Comparison of ENCODE assay signal across 40 mouse cellular contexts in the genomic region with DNA sequence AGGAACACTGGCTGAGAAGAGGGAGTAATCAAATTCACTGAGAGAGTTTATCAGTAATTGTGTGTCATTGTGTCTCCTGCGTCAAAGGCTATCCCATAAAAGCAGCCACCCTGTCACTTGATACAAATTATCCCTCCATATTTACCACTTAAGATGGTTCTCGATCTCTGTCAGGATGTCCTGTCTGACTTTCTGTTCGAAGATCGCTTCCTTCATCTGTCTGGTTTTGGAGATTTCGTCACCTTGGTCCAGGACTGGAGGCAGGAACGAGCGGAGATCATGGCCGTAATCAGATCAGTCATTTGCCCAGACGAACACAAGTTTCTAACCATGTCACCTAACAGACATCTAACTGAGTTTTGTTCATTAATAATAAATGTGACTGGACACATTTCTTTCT. TPM values are rescaled to one million over a fixed set of nuclear protein-coding genes. Genes with fewer than 3 reads are reported as not detected.
"Had no signal": no experiment of that assay in that cellular context is flagged by ENCODE, and none has a peak within 500 bp of the region (broad histone marks: within the 10 kb centered on the region; RNA-seq: fewer than 3 reads in every experiment).

No protein-coding gene starts in this region.

- H3K4me3 ChIP-seq: heart, embryonic 12.5 days; heart, embryonic 13.5 days; heart, embryonic 15.5 days; hindbrain, embryonic 10.5 days; hindbrain, embryonic 12.5 days; hindbrain, embryonic 13.5 days; hindbrain, embryonic 15.5 days; intestine, embryonic 15.5 days; kidney, embryonic 15.5 days; layer of hippocampus, adult 2 months; left cerebral cortex, adult 2 months had no signal

- H3K27me3 ChIP-seq: heart, embryonic 12.5 days; heart, embryonic 13.5 days; heart, embryonic 15.5 days; hindbrain, embryonic 12.5 days; hindbrain, embryonic 13.5 days; hindbrain, embryonic 15.5 days; intestine, embryonic 15.5 days; kidney, embryonic 15.5 days had no signal

- H3K4me1 ChIP-seq: heart, embryonic 12.5 days; heart, embryonic 13.5 days; heart, embryonic 15.5 days; hindbrain, embryonic 10.5 days; hindbrain, embryonic 12.5 days; hindbrain, embryonic 13.5 days; hindbrain, embryonic 15.5 days; intestine, embryonic 15.5 days had no signal

- H3K4me2 ChIP-seq: heart, embryonic 12.5 days; heart, embryonic 13.5 days; heart, embryonic 15.5 days; hindbrain, embryonic 12.5 days; hindbrain, embryonic 13.5 days; hindbrain, embryonic 14.5 days; hindbrain, embryonic 15.5 days; intestine, embryonic 15.5 days; kidney, embryonic 15.5 days had no signal

- ATAC-seq: hindbrain, embryonic 16.5 days; hindbrain, postnatal 0 days; inflammation-experienced regulatory T-cells, adult 6 months; intestine, embryonic 15.5 days; intestine, embryonic 16.5 days; intestine, postnatal 0 days had no signal

- H3K9me3 ChIP-seq: heart, embryonic 12.5 days; heart, embryonic 13.5 days; heart, embryonic 15.5 days; hindbrain, embryonic 10.5 days; hindbrain, embryonic 12.5 days; hindbrain, embryonic 13.5 days; hindbrain, embryonic 15.5 days; intestine, embryonic 15.5 days; kidney, embryonic 15.5 days had no signal

- H3K9ac ChIP-seq: heart, embryonic 12.5 days; heart, embryonic 13.5 days; heart, embryonic 15.5 days; hindbrain, embryonic 12.5 days; hindbrain, embryonic 13.5 days; hindbrain, embryonic 14.5 days; hindbrain, embryonic 15.5 days; intestine, embryonic 15.5 days; kidney, embryonic 15.5 days had no signal

- H3K36me3 ChIP-seq: heart, embryonic 12.5 days; heart, embryonic 13.5 days; heart, embryonic 15.5 days; hindbrain, embryonic 10.5 days; hindbrain, embryonic 12.5 days; hindbrain, embryonic 13.5 days; hindbrain, embryonic 15.5 days; intestine, embryonic 15.5 days; kidney, embryonic 15.5 days had no signal

- H3K27ac ChIP-seq: heart, embryonic 13.5 days; heart, embryonic 15.5 days; hindbrain, embryonic 10.5 days; hindbrain, embryonic 12.5 days; hindbrain, embryonic 13.5 days; hindbrain, embryonic 14.5 days; hindbrain, embryonic 15.5 days; hindbrain, postnatal 0 days; intestine, embryonic 15.5 days; kidney, embryonic 15.5 days; kidney, postnatal 0 days; layer of hippocampus, adult 2 months; left cerebral cortex, adult 2 months had no signal

- DNase-seq: heart, postnatal 10 days; heart, postnatal 14 days; heart, postnatal 36 days; heart, postnatal 4 days; kidney, adult 11 months; kidney, adult 18-20 months; kidney, adult 2 months; kidney, adult 8-10 months; kidney, adult 9 months; kidney, postnatal 10 days; kidney, postnatal 14 days; kidney, postnatal 25 days; kidney, postnatal 36 days; kidney, postnatal 4 days; layer of hippocampus, adult 9-11 months; layer of hippocampus, postnatal 36 days had no signal

RNA-seq across cellular contexts. Expression of gene Cfap221, which starts 43.6 kb away (rescaled TPM):
- total RNA-seq: heart, postnatal 10 days; heart, postnatal 14 days; heart, postnatal 25 days; heart, postnatal 36 days; heart, postnatal 4 days; hematopoietic stem cell, adult 5-6 weeks; hindbrain, postnatal 0 days had no signal
- polyA plus RNA-seq: heart, embryonic 12.5 days; heart, embryonic 13.5 days; heart, embryonic 14.5 days; heart, postnatal 0 days; inflammation-experienced regulatory T-cells, adult 6 months; intestine, embryonic 15.5 days; intestine, embryonic 16.5 days; intestine, postnatal 0 days; kidney, adult 2 months; kidney, postnatal 0 days; large intestine, adult 2 months had no signal

RNA-seq across cellular contexts. Expression of gene Sctr, which starts 53.2 kb away (rescaled TPM):
- total RNA-seq: heart, postnatal 25 days; heart, postnatal 36 days; hematopoietic stem cell, adult 5-6 weeks had no signal
- polyA plus RNA-seq: heart, embryonic 15.5 days; heart, embryonic 16.5 days; heart, postnatal 0 days; inflammation-experienced regulatory T-cells, adult 6 months had no signal
